ENCODE assay signal across 16 mouse cellular contexts in genomic region chr2:84513281-84513680, GRCm38 (mm10).
"Had no signal": no experiment of that assay in that cellular context is flagged by ENCODE, and none has a peak within 500 bp of the region (broad histone marks: within the 10 kb centered on the region; RNA-seq: fewer than 3 reads in every experiment).

No protein-coding gene starts in this region.

- H3K36me3 ChIP-seq: neural tube, embryonic 13.5 days; neural tube, embryonic 15.5 days; stomach, embryonic 15.5 days had no signal

- H3K4me3 ChIP-seq: neural tube, embryonic 13.5 days; neural tube, embryonic 15.5 days; stomach, embryonic 15.5 days had no signal

- H3K27ac ChIP-seq: neural tube, embryonic 13.5 days; neural tube, embryonic 15.5 days; stomach, embryonic 15.5 days; stomach, postnatal 0 days had no signal

- H3K4me1 ChIP-seq: neural tube, embryonic 13.5 days; neural tube, embryonic 15.5 days; stomach, embryonic 15.5 days had no signal

- DNase-seq: retina, postnatal 1 day; right cerebral cortex, adult 18-20 months; right cerebral cortex, postnatal 14 days; right cerebral cortex, postnatal 25 days; right cerebral cortex, postnatal 4 days; spleen, adult 18-20 months; thymus, adult 18-20 months; thymus, adult 2 months; thymus, postnatal 14 days; thymus, postnatal 25 days; thymus, postnatal 36 days; thymus, postnatal 4 days had no signal

- H3K27me3 ChIP-seq: neural tube, embryonic 13.5 days; neural tube, embryonic 15.5 days; stomach, embryonic 15.5 days had no signal

- H3K9me3 ChIP-seq: neural tube, embryonic 15.5 days; stomach, embryonic 15.5 days had no signal
